Mouse (Mus musculus) megakaryocyte progenitor cell, adult 5-6 weeks (primary cell): ENCODE data around the gene Nolc1. TPM values are rescaled to one million over a fixed set of nuclear protein-coding genes. Genes with fewer than 3 reads are reported as not detected.

ENCODE experiments used
- total RNA-seq, 2 experiments: library from RNA; stranded (forward) in 1 of 2; stranded (reverse) in 1 of 2; fragments of 157-497, 149-512 nt in 1 of 2; fragments of 200-1000 nt in 1 of 2; gene quantifications; 2 replicates each; pipeline versions ENCODE4 v1.2.3 to v1.2.4; 2015 to 2017

Gene Nolc1
- total RNA-seq, 2 experiments from 2014 or later = 94.0 to 180 TPM

Other genes starting within 250 kb of the Nolc1 start
- 11.3 and 11.8 TPM in 2 replicates for gene Armh3, start 77.4 kb upstream of the Nolc1 start, total RNA-seq (2015)
- 5.3 and 9.0 TPM in 2 replicates for gene Armh3, start 77.4 kb upstream of the Nolc1 start, total RNA-seq (2017)
- 0.49 and 1.1 TPM in 2 replicates for gene Hps6, start 72.4 kb upstream of the Nolc1 start, total RNA-seq (2015)
- gene Hps6, start 72.4 kb upstream of the Nolc1 start, total RNA-seq (2017) = 5.9 and 7.1 TPM in 2 replicates
- gene Pprc1, start 31.0 kb upstream of the Nolc1 start, total RNA-seq (2015) = 56.6 and 59.6 TPM in 2 replicates
- 20.7 and 26.0 TPM in 2 replicates for gene Pprc1, start 31.0 kb upstream of the Nolc1 start, total RNA-seq (2017)
- gene Ldb1, start 30.6 kb upstream of the Nolc1 start, total RNA-seq (2015) = 67.8 and 83.7 TPM in 2 replicates
- gene Ldb1, start 30.6 kb upstream of the Nolc1 start, total RNA-seq (2017) = 80.5 and 109 TPM in 2 replicates
- not detected in 2 replicates for gene Elovl3, start 56.0 kb downstream of the Nolc1 start, total RNA-seq (2015)
- gene Elovl3, start 56.0 kb downstream of the Nolc1 start, total RNA-seq (2017) = not detected in 2 replicates
- not detected in 2 replicates for gene Pitx3, start 72.5 kb downstream of the Nolc1 start, total RNA-seq (2015)
- gene Pitx3, start 72.5 kb downstream of the Nolc1 start, total RNA-seq (2017) = not detected in 2 replicates
- gene Gbf1, start 76.6 kb downstream of the Nolc1 start, total RNA-seq (2015) = 43.9 and 48.7 TPM in 2 replicates
- 21.8 and 39.4 TPM in 2 replicates for gene Gbf1, start 76.6 kb downstream of the Nolc1 start, total RNA-seq (2017)
- 4.7 and 5.5 TPM in 2 replicates for gene Nfkb2, start 228.5 kb downstream of the Nolc1 start, total RNA-seq (2015)
- gene Nfkb2, start 228.5 kb downstream of the Nolc1 start, total RNA-seq (2017) = 4.0 and 5.0 TPM in 2 replicates